Comparison of ENCODE assay signal across 20 mouse cellular contexts in the genomic region with DNA sequence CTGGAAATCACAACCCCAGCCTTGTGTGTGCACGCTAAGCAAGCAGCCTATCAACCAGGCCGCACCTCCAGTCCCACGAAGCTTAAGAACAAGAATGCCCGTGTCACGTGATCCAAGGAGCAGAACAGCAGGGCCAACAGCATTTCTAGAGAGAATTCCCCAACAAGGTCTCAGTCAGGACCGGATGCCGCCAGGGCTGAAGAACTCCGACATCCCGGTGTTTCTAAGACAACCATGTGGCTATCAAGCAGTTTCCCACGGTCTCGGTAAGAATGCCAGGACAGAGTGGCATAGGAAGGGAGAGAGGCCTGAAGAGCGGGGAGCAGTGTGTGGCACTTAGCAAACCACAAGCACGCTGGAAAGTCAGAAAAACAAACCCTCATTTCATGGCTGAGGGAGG. TPM values are rescaled to one million over a fixed set of nuclear protein-coding genes. Genes with fewer than 3 reads are reported as not detected.
DNase-seq lines count a peak whose midpoint lies in the region; ATAC-seq lines count a peak whose summit lies in the region.
"Had no signal": no experiment of that assay in that cellular context is flagged by ENCODE, and none has a peak within 500 bp of the region (broad histone marks: within the 10 kb centered on the region; RNA-seq: fewer than 3 reads in every experiment).

No protein-coding gene starts in this region.

- no peaks in the 10 kb centered on the region for H3K27me3 ChIP-seq in heart, embryonic 12.5 days (replicated peaks)
- H3K27me3 ChIP-seq in limb, embryonic 15.5 days = no peaks in the 10 kb centered on the region
- no peaks in the 10 kb centered on the region for H3K27me3 ChIP-seq in limb, embryonic 10.5 days (ENCODE audit: low read depth, poor library complexity, severe bottlenecking)
- H3K27me3 ChIP-seq in hindbrain, embryonic 16.5 days (replicated peaks; ENCODE audit: control insufficient read depth, insufficient read depth, low read length) = no peaks in the 10 kb centered on the region
- H3K27me3 ChIP-seq: heart, embryonic 15.5 days; megakaryocyte, embryonic 14.5 days had no signal

- peaks cover 37% of the 10 kb centered on the region for H3K36me3 ChIP-seq in heart, embryonic 12.5 days
- H3K36me3 ChIP-seq in limb, embryonic 15.5 days = peaks cover 29% of the 10 kb centered on the region
- peaks cover 70% of the 10 kb centered on the region for H3K36me3 ChIP-seq in limb, embryonic 10.5 days
- peaks cover 10% of the 10 kb centered on the region; the same call in 1 of the 2 replicates for H3K36me3 ChIP-seq in hindbrain, embryonic 16.5 days (ENCODE audit: control insufficient read depth, insufficient read depth, low read length)

- H3K4me2 ChIP-seq in heart, embryonic 12.5 days = no peak overlapping the region
- H3K4me2 ChIP-seq in limb, embryonic 15.5 days = no peak overlapping the region
- H3K4me2 ChIP-seq in hindbrain, embryonic 16.5 days (ENCODE audit: low read length) = no peak overlapping the region
- H3K4me2 ChIP-seq: heart, embryonic 15.5 days had no signal

- no peak overlapping the region for H3K4me3 ChIP-seq in heart, embryonic 12.5 days
- H3K4me3 ChIP-seq in limb, embryonic 15.5 days = no peak overlapping the region
- H3K4me3 ChIP-seq in limb, embryonic 10.5 days = no peak overlapping the region
- no peak overlapping the region for H3K4me3 ChIP-seq in hindbrain, embryonic 16.5 days (ENCODE audit: low read length)
- H3K4me3 ChIP-seq: heart, embryonic 15.5 days; megakaryocyte, embryonic 14.5 days; myocyte had no signal

- ATAC-seq in heart, embryonic 12.5 days (ENCODE audit: insufficient number of reproducible peaks, low FRiP score) = no peak
- ATAC-seq in limb, embryonic 15.5 days (ENCODE audit: insufficient number of reproducible peaks, low FRiP score, low TSS enrichment, low read depth) = no peak
- peak; percentile 44; the same call in 1 of the 2 replicates for ATAC-seq in hindbrain, embryonic 16.5 days
- ATAC-seq: liver, postnatal 0 days had no signal

- WGBS in heart, embryonic 12.5 days = 88% methylated on average over 13 of the region's 13 CpGs
- WGBS in limb, embryonic 15.5 days = 88% methylated on average over 13 of the region's 13 CpGs
- WGBS in limb, embryonic 10.5 days = 95% methylated on average over 13 of the region's 13 CpGs
- 84% methylated on average over 13 of the region's 13 CpGs for WGBS in hindbrain, embryonic 16.5 days

- H3K27ac ChIP-seq in heart, embryonic 12.5 days (ENCODE audit: poor library complexity, severe bottlenecking) = no peak overlapping the region
- H3K27ac ChIP-seq in limb, embryonic 15.5 days = peak overlapping the region; percentile 8; the same call in 1 of the 2 replicates
- H3K27ac ChIP-seq in limb, embryonic 10.5 days = no peak overlapping the region
- H3K27ac ChIP-seq in hindbrain, embryonic 16.5 days (ENCODE audit: low read depth, low read length) = peak overlapping the region; percentile 34; the same call in 1 of the 2 replicates
- H3K27ac ChIP-seq: heart, embryonic 15.5 days had no signal

- no peaks in the 10 kb centered on the region for H3K9me3 ChIP-seq in heart, embryonic 12.5 days (replicated peaks)
- no peaks in the 10 kb centered on the region for H3K9me3 ChIP-seq in limb, embryonic 15.5 days
- H3K9me3 ChIP-seq in limb, embryonic 10.5 days (replicated peaks) = no peaks in the 10 kb centered on the region
- no peaks in the 10 kb centered on the region for H3K9me3 ChIP-seq in hindbrain, embryonic 16.5 days (ENCODE audit: control insufficient read depth, low read length)
- H3K9me3 ChIP-seq: heart, embryonic 15.5 days; megakaryocyte, embryonic 14.5 days had no signal

- H3K9ac ChIP-seq in heart, embryonic 12.5 days = no peak overlapping the region
- H3K9ac ChIP-seq in limb, embryonic 15.5 days = no peak overlapping the region
- no peak overlapping the region for H3K9ac ChIP-seq in hindbrain, embryonic 16.5 days (ENCODE audit: low read depth, low read length)
- H3K9ac ChIP-seq: heart, embryonic 15.5 days; liver, postnatal 0 days had no signal

- DNase-seq in heart, adult 11 months = peak; percentile 90
- DNase-seq in limb, embryonic 10.5 days (ENCODE audit: low spot score) = no peak
- DNase-seq in R1 (ENCODE audit: low read depth, low spot score) = peak; percentile 81
- DNase-seq in urinary bladder, postnatal 25 days (ENCODE audit: low spot score) = no peak
- no peak for DNase-seq in embryo, embryonic 11 days
- DNase-seq: adrenal gland, postnatal 10 days; cerebellum, adult 2 months; gastrocnemius, postnatal 25 days; kidney, adult 9 months; kidney, postnatal 4 days; liver; liver, postnatal 0 days had no signal

- peaks cover 62% of the 10 kb centered on the region for H3K4me1 ChIP-seq in heart, embryonic 12.5 days (replicated peaks)
- peaks cover 22% of the 10 kb centered on the region; the same call in 1 of the 2 replicates for H3K4me1 ChIP-seq in limb, embryonic 15.5 days
- peaks cover 5% of the 10 kb centered on the region; the same call in 1 of the 2 replicates for H3K4me1 ChIP-seq in limb, embryonic 10.5 days
- H3K4me1 ChIP-seq in hindbrain, embryonic 16.5 days (ENCODE audit: control insufficient read depth, insufficient read depth, low read depth, low read length) = peaks cover 7% of the 10 kb centered on the region; the same call in 1 of the 2 replicates

RNA-seq across cellular contexts. Expression of gene Plekhm2, which starts 10.9 kb away (rescaled TPM):
- polyA plus RNA-seq in heart, embryonic 12.5 days (2016; fragmentation: Nextera tagmentation; extraction: Ambion mirVana) = 6.1 and 6.2 TPM in 2 replicates
- polyA plus RNA-seq in limb, embryonic 15.5 days (2015; fragmentation: Nextera tagmentation; extraction: Ambion mirVana) = 5.8 and 6.5 TPM in 2 replicates
- 5.0 and 5.6 TPM in 2 replicates for polyA plus RNA-seq in limb, embryonic 10.5 days (2016; fragmentation: Nextera tagmentation; extraction: Ambion mirVana)
- 6.5 and 6.7 TPM in 2 replicates for polyA plus RNA-seq in hindbrain, embryonic 16.5 days (2015; fragmentation: Nextera tagmentation; extraction: Ambion mirVana)

RNA-seq across cellular contexts. Expression of gene Slc25a34, which starts 30.2 kb away (rescaled TPM):
- 0.21 and 0.24 TPM in 2 replicates for polyA plus RNA-seq in heart, embryonic 12.5 days (2016; fragmentation: Nextera tagmentation; extraction: Ambion mirVana)
- polyA plus RNA-seq in limb, embryonic 15.5 days (2015; fragmentation: Nextera tagmentation; extraction: Ambion mirVana) = 0.14 and 0.52 TPM in 2 replicates
- polyA plus RNA-seq in limb, embryonic 10.5 days (2016; fragmentation: Nextera tagmentation; extraction: Ambion mirVana) = 0.05 TPM in 1 of 2 replicates, not detected in the other
- polyA plus RNA-seq in hindbrain, embryonic 16.5 days (2015; fragmentation: Nextera tagmentation; extraction: Ambion mirVana) = 0.54 and 0.81 TPM in 2 replicates
- polyA plus RNA-seq: stomach, embryonic 14.5 days; thymus, postnatal 0 days had no signal

RNA-seq across cellular contexts. Expression of gene Rsc1a1, which starts 31.6 kb away (rescaled TPM):
- polyA plus RNA-seq in heart, embryonic 12.5 days (2016; fragmentation: Nextera tagmentation; extraction: Ambion mirVana) = 0.82 TPM in 1 of 2 replicates, not detected in the other
- polyA plus RNA-seq in limb, embryonic 15.5 days (2015; fragmentation: Nextera tagmentation; extraction: Ambion mirVana) = 0.45 TPM in 1 of 2 replicates, not detected in the other
- 1.3 and 3.0 TPM in 2 replicates for polyA plus RNA-seq in limb, embryonic 10.5 days (2016; fragmentation: Nextera tagmentation; extraction: Ambion mirVana)
- 0.32 TPM in 1 of 2 replicates, not detected in the other for polyA plus RNA-seq in hindbrain, embryonic 16.5 days (2015; fragmentation: Nextera tagmentation; extraction: Ambion mirVana)
- polyA plus RNA-seq: heart, embryonic 15.5 days; liver, postnatal 0 days; thymus, postnatal 0 days had no signal

RNA-seq across cellular contexts. Expression of gene Tmem82, which starts 35.4 kb away (rescaled TPM):
- 0.19 and 0.37 TPM in 2 replicates for polyA plus RNA-seq in heart, embryonic 12.5 days (2016; fragmentation: Nextera tagmentation; extraction: Ambion mirVana)
- polyA plus RNA-seq in limb, embryonic 15.5 days (2015; fragmentation: Nextera tagmentation; extraction: Ambion mirVana) = 0.20 and 0.29 TPM in 2 replicates
- polyA plus RNA-seq in limb, embryonic 10.5 days (2016; fragmentation: Nextera tagmentation; extraction: Ambion mirVana) = 1.1 and 1.6 TPM in 2 replicates
- 0.34 and 0.45 TPM in 2 replicates for polyA plus RNA-seq in hindbrain, embryonic 16.5 days (2015; fragmentation: Nextera tagmentation; extraction: Ambion mirVana)

RNA-seq across cellular contexts. Expression of gene Fblim1, which starts 47.9 kb away (rescaled TPM):
- 70.1 and 70.6 TPM in 2 replicates for polyA plus RNA-seq in heart, embryonic 12.5 days (2016; fragmentation: Nextera tagmentation; extraction: Ambion mirVana)
- 27.1 and 29.3 TPM in 2 replicates for polyA plus RNA-seq in limb, embryonic 15.5 days (2015; fragmentation: Nextera tagmentation; extraction: Ambion mirVana)
- 58.6 and 77.7 TPM in 2 replicates for polyA plus RNA-seq in limb, embryonic 10.5 days (2016; fragmentation: Nextera tagmentation; extraction: Ambion mirVana)
- polyA plus RNA-seq in hindbrain, embryonic 16.5 days (2015; fragmentation: Nextera tagmentation; extraction: Ambion mirVana) = 42.9 and 51.5 TPM in 2 replicates

Comparison
In these comparisons a context has a peak if more than half of its experiments do, and no peak if none do; other contexts are left out.
1. H3K27ac ChIP-seq: peak in limb, embryonic 15.5 days (single experiment) and hindbrain, embryonic 16.5 days (single experiment); none in heart, embryonic 12.5 days (single experiment) and limb, embryonic 10.5 days (single experiment).
2. DNase-seq: peak in heart, adult 11 months (single experiment) and R1 (single experiment); none in limb, embryonic 10.5 days (single experiment), urinary bladder, postnatal 25 days (single experiment) and embryo, embryonic 11 days (single experiment).